Mouse (Mus musculus): ENCODE data around the gene Maml2. TPM values are rescaled to one million over a fixed set of nuclear protein-coding genes. Genes with fewer than 3 reads are reported as not detected.
"Not testable (repeated sequence)": the region's sequence is repeated elsewhere in the genome, so short reads cannot be mapped to it uniquely, and the experiment has no call there.

The Maml2 gene
- polyA plus RNA-seq, 1 experiment from 2014 or later, result 11.6 TPM

- H3K27me3 ChIP-seq (replicated peaks), result no peaks in the 10 kb centered on the region
- H3K9me3 ChIP-seq (replicated peaks), result no peaks in the 10 kb centered on the region
- ATAC-seq (ENCODE audit: insufficient number of reproducible peaks, low FRiP score), result no peak
- 85% methylated on average over 12 of the region's 12 CpGs for WGBS
- H3K27ac ChIP-seq (ENCODE audit: poor library complexity, severe bottlenecking), result no peak overlapping the region
- no peak overlapping the region for H3K4me2 ChIP-seq
- H3K4me1 ChIP-seq (replicated peaks), result peaks cover 39% of the 10 kb centered on the region
- peaks cover 14% of the 10 kb centered on the region for H3K36me3 ChIP-seq
- no peak overlapping the region for H3K9ac ChIP-seq
- no peak overlapping the region for H3K4me3 ChIP-seq
Measured at GRCm38 (mm10) chr9:13701773-13702172, 404.0 kb downstream of the Maml2 start.

GRCm38 (mm10) chr9:13703100-13703499, 405.3 kb downstream of the Maml2 start:
- Histone ChIP-seq H3K27ac (ENCODE audit: poor library complexity, severe bottlenecking) (peak overlapping the region; percentile 89), H3K9ac (no peak overlapping the region), H3K27me3 (replicated peaks) (no peaks in the 10 kb centered on the region), H3K4me3 (no peak overlapping the region), H3K4me1 (replicated peaks) (peaks cover 39% of the 10 kb centered on the region), H3K4me2 (peak overlapping the region; percentile 19; the same call in 1 of the 2 replicates), H3K9me3 (replicated peaks) (no peaks in the 10 kb centered on the region), H3K36me3 (peaks cover 19% of the 10 kb centered on the region)
- 39% methylated on average over 2 of the region's 2 CpGs for WGBS
- ATAC-seq (ENCODE audit: insufficient number of reproducible peaks, low FRiP score), result peak; percentile 88

- Histone ChIP-seq H3K36me3 (peaks cover 19% of the 10 kb centered on the region), H3K9me3 (replicated peaks) (no peaks in the 10 kb centered on the region), H3K4me1 (replicated peaks) (peaks cover 39% of the 10 kb centered on the region), H3K9ac (no peak overlapping the region), H3K4me3 (no peak overlapping the region), H3K27me3 (replicated peaks) (no peaks in the 10 kb centered on the region), H3K27ac (ENCODE audit: poor library complexity, severe bottlenecking) (no peak overlapping the region), H3K4me2 (no peak overlapping the region)
- WGBS, result 74% methylated on average over 4 of the region's 4 CpGs
- ATAC-seq (ENCODE audit: insufficient number of reproducible peaks, low FRiP score), result no peak
Measured at GRCm38 (mm10) chr9:13704917-13705316, 407.2 kb downstream of the Maml2 start.

- peaks cover 18% of the 10 kb centered on the region for H3K36me3 ChIP-seq
- no peak overlapping the region for H3K9ac ChIP-seq
- H3K9me3 ChIP-seq (replicated peaks), result no peaks in the 10 kb centered on the region
- H3K27me3 ChIP-seq (replicated peaks), result no peaks in the 10 kb centered on the region
- H3K4me2 ChIP-seq, result no peak overlapping the region
- WGBS, result 17% methylated on average over 3 of the region's 3 CpGs
- H3K4me1 ChIP-seq (replicated peaks), result peaks cover 30% of the 10 kb centered on the region
- no peak for ATAC-seq (ENCODE audit: insufficient number of reproducible peaks, low FRiP score)
- H3K4me3 ChIP-seq, result no peak overlapping the region
- no peak overlapping the region for H3K27ac ChIP-seq (ENCODE audit: poor library complexity, severe bottlenecking)
Measured at GRCm38 (mm10) chr9:13707066-13707555, 409.4 kb downstream of the Maml2 start.

GRCm38 (mm10) chr9:13709436-13709835, 411.7 kb downstream of the Maml2 start:
- Histone ChIP-seq H3K9me3 (replicated peaks) (no peaks in the 10 kb centered on the region), H3K4me3 (no peak overlapping the region), H3K27ac (ENCODE audit: poor library complexity, severe bottlenecking) (no peak overlapping the region), H3K4me2 (no peak overlapping the region), H3K27me3 (replicated peaks) (no peaks in the 10 kb centered on the region), H3K36me3 (peaks cover 15% of the 10 kb centered on the region), H3K4me1 (replicated peaks) (peaks cover 10% of the 10 kb centered on the region; the same call in 1 of the 2 replicates), H3K9ac (no peak overlapping the region)
- 84% methylated on average over 5 of the region's 5 CpGs for WGBS
- no peak for ATAC-seq (ENCODE audit: insufficient number of reproducible peaks, low FRiP score)

GRCm38 (mm10) chr9:13715891-13716290, 418.1 kb downstream of the Maml2 start:
- WGBS, result 60% methylated on average over 2 of the region's 2 CpGs
- not testable (repeated sequence) for H3K9me3 ChIP-seq (replicated peaks); H3K27me3 ChIP-seq (replicated peaks); H3K4me1 ChIP-seq (replicated peaks); H3K36me3 ChIP-seq; ATAC-seq (ENCODE audit: insufficient number of reproducible peaks, low FRiP score); H3K9ac ChIP-seq; H3K27ac ChIP-seq (ENCODE audit: poor library complexity, severe bottlenecking); H3K4me3 ChIP-seq
- peak overlapping the region; percentile 50; the same call in 1 of the 2 replicates for H3K4me2 ChIP-seq

- no peak overlapping the region for H3K27ac ChIP-seq (ENCODE audit: poor library complexity, severe bottlenecking)
- no peaks in the 10 kb centered on the region for H3K9me3 ChIP-seq (replicated peaks)
- H3K4me1 ChIP-seq (replicated peaks), result peaks cover 9% of the 10 kb centered on the region
- WGBS, result 23% methylated on average over 8 of the region's 8 CpGs
- H3K36me3 ChIP-seq, result no peaks in the 10 kb centered on the region
- H3K9ac ChIP-seq, result no peak overlapping the region; the same call in 1 of the 2 replicates
- H3K4me2 ChIP-seq, result peak overlapping the region; percentile 50; the same call in 1 of the 2 replicates
- 0 out of 2 replicates have a peak, but pooled peaks have one; percentile 36 for ATAC-seq (ENCODE audit: insufficient number of reproducible peaks, low FRiP score)
- H3K27me3 ChIP-seq (replicated peaks), result no peaks in the 10 kb centered on the region
- no peak overlapping the region for H3K4me3 ChIP-seq
Measured at GRCm38 (mm10) chr9:13716316-13717099, 418.8 kb downstream of the Maml2 start.

- 36% methylated on average over 2 of the region's 2 CpGs for WGBS
- no peak for ATAC-seq (ENCODE audit: insufficient number of reproducible peaks, low FRiP score)
- no peaks in the 10 kb centered on the region for H3K9me3 ChIP-seq (replicated peaks)
- 0 out of 2 replicates have a peak, but pooled peaks cover 9% of the 10 kb centered on the region for H3K4me1 ChIP-seq (replicated peaks)
- H3K4me3 ChIP-seq, result peak within 1 kb of the TSS; percentile 71
- no peaks in the 10 kb centered on the region for H3K27me3 ChIP-seq (replicated peaks)
- peak within 1 kb of the TSS; percentile 74 for H3K4me2 ChIP-seq
- H3K27ac ChIP-seq (ENCODE audit: poor library complexity, severe bottlenecking), result peak within 1 kb of the TSS; percentile 92
- H3K9ac ChIP-seq, result peak within 1 kb of the TSS; percentile 86
- 0 out of 2 replicates have a peak, but pooled peaks cover under 1% of the 10 kb centered on the region for H3K36me3 ChIP-seq
Measured at GRCm38 (mm10) chr9:13748404-13748797, 450.6 kb downstream of the Maml2 start, which contains the start of gene Mtmr2. TSS of gene Mtmr2 (plus strand) at chr9:13748410.

- ATAC-seq (ENCODE audit: insufficient number of reproducible peaks, low FRiP score), result peak; percentile 98
- H3K9ac ChIP-seq, result peak overlapping the region; percentile 86
- peak overlapping the region; percentile 74 for H3K4me2 ChIP-seq
- 1% methylated on average over 60 of the region's 60 CpGs for WGBS
- peak overlapping the region; percentile 92 for H3K27ac ChIP-seq (ENCODE audit: poor library complexity, severe bottlenecking)
- no peaks in the 10 kb centered on the region for H3K27me3 ChIP-seq (replicated peaks)
- peak overlapping the region; percentile 71 for H3K4me3 ChIP-seq
- 0 out of 2 replicates have a peak, but pooled peaks cover 4% of the 10 kb centered on the region for H3K36me3 ChIP-seq
- H3K9me3 ChIP-seq (replicated peaks), result peaks cover 2% of the 10 kb centered on the region; the same call in 1 of the 2 replicates
- 0 out of 2 replicates have a peak, but pooled peaks cover 9% of the 10 kb centered on the region for H3K4me1 ChIP-seq (replicated peaks)
Measured at GRCm38 (mm10) chr9:13748798-13749674, 451.3 kb downstream of the Maml2 start.

- peaks cover 3% of the 10 kb centered on the region; the same call in 1 of the 2 replicates for H3K9me3 ChIP-seq (replicated peaks)
- peak overlapping the region; percentile 86 for H3K9ac ChIP-seq
- H3K4me1 ChIP-seq (replicated peaks), result 0 out of 2 replicates have a peak, but pooled peaks cover 9% of the 10 kb centered on the region
- peak overlapping the region; percentile 74 for H3K4me2 ChIP-seq
- H3K27me3 ChIP-seq (replicated peaks), result no peaks in the 10 kb centered on the region
- H3K4me3 ChIP-seq, result peak overlapping the region; percentile 71
- ATAC-seq (ENCODE audit: insufficient number of reproducible peaks, low FRiP score), result no peak
- 0 out of 2 replicates have a peak, but pooled peaks cover 4% of the 10 kb centered on the region for H3K36me3 ChIP-seq
- WGBS, result 2% methylated on average over 7 of the region's 7 CpGs
- peak overlapping the region; percentile 92 for H3K27ac ChIP-seq (ENCODE audit: poor library complexity, severe bottlenecking)
Measured at GRCm38 (mm10) chr9:13749675-13749998, 451.9 kb downstream of the Maml2 start.

All from heart, embryonic 12.5 days (tissue).